Mouse (Mus musculus) gastrocnemius, adult 8-10 months (tissue): ENCODE measurements at regions not wholly inside any gene's neighbourhood (a gene's known extent, or its start where the extent isn't known, plus 50 kb on each side); places are given as distances from the start of the nearest gene placed in this dataset.

Source experiments
- DNase-seq, 2 experiments: peaks; one replicate each; pipeline ENCODE4 v3.0.0; 2022; ENCODE audit warnings: low spot score in 2 of 2

- no peak for DNase-seq
Measured at GRCm38 (mm10) chr13:47953776-47954175, 307.3 kb upstream of the Id4 start.

GRCm38 (mm10) chr13:47955504-47955903 is 305.5 kb upstream of the Id4 start:
- DNase-seq: no peak

- no peak for DNase-seq
Measured at GRCm38 (mm10) chr13:47957662-47958061, 303.4 kb upstream of the Id4 start.

- no peak for DNase-seq
Measured at GRCm38 (mm10) chr13:47974216-47974615, 286.8 kb upstream of the Id4 start.

GRCm38 (mm10) chr13:47974756-47975515 is 286.1 kb upstream of the Id4 start:
- DNase-seq: no peak

GRCm38 (mm10) chr13:47998495-47998894 is 262.5 kb upstream of the Id4 start:
- no peak for DNase-seq

- DNase-seq: no peak
Measured at GRCm38 (mm10) chr13:47999399-47999798, 261.6 kb upstream of the Id4 start.

- no peak for DNase-seq
Measured at GRCm38 (mm10) chr13:48003126-48003525, 257.9 kb upstream of the Id4 start.

- DNase-seq: no peak
Measured at GRCm38 (mm10) chr13:48013336-48013750, 247.7 kb upstream of the Id4 start.

GRCm38 (mm10) chr13:48015296-48015695 is 245.7 kb upstream of the Id4 start:
- no peak for DNase-seq

GRCm38 (mm10) chr13:48016051-48016450 is 245.0 kb upstream of the Id4 start:
- DNase-seq: no peak

GRCm38 (mm10) chr13:48016606-48017005 is 244.4 kb upstream of the Id4 start:
- DNase-seq: no peak

- no peak for DNase-seq
Measured at GRCm38 (mm10) chr13:48017649-48018048, 243.4 kb upstream of the Id4 start.

GRCm38 (mm10) chr13:48018606-48019005 is 242.4 kb upstream of the Id4 start:
- no peak for DNase-seq

GRCm38 (mm10) chr13:48022958-48023615 is 237.9 kb upstream of the Id4 start:
- DNase-seq: no peak

- peak in 1 of 2 experiments; percentile 15 for DNase-seq
Measured at GRCm38 (mm10) chr13:48027775-48028489, 233.1 kb upstream of the Id4 start.

GRCm38 (mm10) chr13:48031491-48031890 is 229.5 kb upstream of the Id4 start:
- no peak for DNase-seq

GRCm38 (mm10) chr13:48042172-48042571 is 218.9 kb upstream of the Id4 start:
- no peak for DNase-seq

GRCm38 (mm10) chr13:48042572-48042971 is 218.5 kb upstream of the Id4 start:
- DNase-seq: no peak

GRCm38 (mm10) chr13:48046201-48046750 is 214.8 kb upstream of the Id4 start:
- DNase-seq: no peak

- no peak for DNase-seq
Measured at GRCm38 (mm10) chr13:48049796-48050195, 211.2 kb upstream of the Id4 start.

- no peak for DNase-seq
Measured at GRCm38 (mm10) chr13:48074630-48075029, 186.4 kb upstream of the Id4 start.
